Mouse (Mus musculus) heart, adult 2 months (tissue): ENCODE measurements around the gene Wnt5b.

ENCODE experiments used
- CTCF ChIP-seq: fragments of 200-600 bp; IDR thresholded peaks from 2 replicates; pipeline ENCODE4 v1.8.1; 2022; ENCODE audit warnings: antibody characterized with exemption, mild to moderate bottlenecking, moderate library complexity
- POLR2A ChIP-seq: fragments of 200-500 bp; IDR thresholded peaks from 2 replicates; pipeline ENCODE4 v1.6.1; 2011; ENCODE audit warnings: mild to moderate bottlenecking, low read depth, low read length, control low read depth; ENCODE audit not compliant: insufficient read depth

GRCm38 (mm10) chr6:119470777-119471176 lies 73.4 kb downstream of the Wnt5b start:
- no peak for TF ChIP-seq CTCF
- no peak for TF ChIP-seq POLR2A
